Mouse (Mus musculus) megakaryocyte, embryonic 14.5 days (primary cell): ENCODE measurements around the gene F2rl1.

Source experiments
- FLI1 ChIP-seq: IDR thresholded peaks from 2 replicates; pipeline ENCODE4 v1.6.1; 2012; ENCODE audit warnings: low read length, inconsistent platforms, mixed read lengths
- GATA1 ChIP-seq: IDR thresholded peaks from 3 replicates; pipeline ENCODE4 v1.6.1; 2012; ENCODE audit warnings: mixed read lengths, low read length, inconsistent platforms, borderline replicate concordance

- TF ChIP-seq GATA1 (no peak), FLI1 (no peak)
Observed at GRCm38 (mm10) chr13:95484664-95485063, 40.4 kb downstream of the F2rl1 start.
